Mouse (Mus musculus): ENCODE measurements around the gene Vdac2. TPM values are rescaled to one million over a fixed set of nuclear protein-coding genes. Genes with fewer than 3 reads are reported as not detected.

Gene Vdac2
- polyA plus RNA-seq (2014; fragmentation: Nextera tagmentation; extraction: Ambion mirVana) = 254 and 262 TPM in 2 replicates

GRCm38 (mm10) chr14:21824938-21825337 lies at the start of gene Vdac2:
Vdac2 (plus strand) TSS chr14:21825238.
- WGBS = 85% methylated on average over 2 of the region's 2 CpGs
- Histone ChIP-seq H3K27me3 (ENCODE audit: control insufficient read depth, insufficient read depth, low read length) (no peaks in the 10 kb centered on the region), H3K4me2 (ENCODE audit: low read depth, low read length, severe bottlenecking) (no peak within 1 kb of the TSS), H3K36me3 (ENCODE audit: control insufficient read depth, insufficient read depth, low read length) (no peaks in the 10 kb centered on the region), H3K27ac (ENCODE audit: low read depth, low read length) (no peak within 1 kb of the TSS), H3K4me1 (replicated peaks; ENCODE audit: control insufficient read depth, insufficient read depth, low read length) (no peaks in the 10 kb centered on the region), H3K9me3 (ENCODE audit: control insufficient read depth, low read length) (no peaks in the 10 kb centered on the region), H3K4me3 (ENCODE audit: low read depth, low read length) (no peak within 1 kb of the TSS), H3K9ac (ENCODE audit: low read length) (no peak within 1 kb of the TSS)
- DNase-seq (ENCODE audit: low spot score) (no peak), ATAC-seq (replicated peaks; ENCODE audit: low FRiP score) (no peak)

- no peak overlapping the region for H3K4me3 ChIP-seq (ENCODE audit: low read depth, low read length)
- WGBS = 91% methylated on average over 4 of the region's 4 CpGs
- H3K9me3 ChIP-seq (ENCODE audit: control insufficient read depth, low read length) = no peaks in the 10 kb centered on the region
- H3K4me2 ChIP-seq (ENCODE audit: low read depth, low read length, severe bottlenecking) = no peak overlapping the region
- no peaks in the 10 kb centered on the region for H3K27me3 ChIP-seq (ENCODE audit: control insufficient read depth, insufficient read depth, low read length)
- no peak overlapping the region for H3K9ac ChIP-seq (ENCODE audit: low read length)
- no peak for ATAC-seq (replicated peaks; ENCODE audit: low FRiP score)
- no peak overlapping the region for H3K27ac ChIP-seq (ENCODE audit: low read depth, low read length)
- H3K4me1 ChIP-seq (replicated peaks; ENCODE audit: control insufficient read depth, insufficient read depth, low read length) = no peaks in the 10 kb centered on the region
- no peaks in the 10 kb centered on the region for H3K36me3 ChIP-seq (ENCODE audit: control insufficient read depth, insufficient read depth, low read length)
- no peak for DNase-seq (ENCODE audit: low spot score)
Observed at GRCm38 (mm10) chr14:21776201-21776600, 48.8 kb upstream of the Vdac2 start.

- no peak for DNase-seq (ENCODE audit: low spot score)
- Histone ChIP-seq H3K27me3 (ENCODE audit: control insufficient read depth, insufficient read depth, low read length) (no peaks in the 10 kb centered on the region), H3K27ac (ENCODE audit: low read depth, low read length) (no peak overlapping the region), H3K4me1 (replicated peaks; ENCODE audit: control insufficient read depth, insufficient read depth, low read length) (no peaks in the 10 kb centered on the region), H3K36me3 (ENCODE audit: control insufficient read depth, insufficient read depth, low read length) (no peaks in the 10 kb centered on the region), H3K4me3 (ENCODE audit: low read depth, low read length) (no peak overlapping the region), H3K9me3 (ENCODE audit: control insufficient read depth, low read length) (no peaks in the 10 kb centered on the region), H3K9ac (ENCODE audit: low read length) (no peak overlapping the region), H3K4me2 (ENCODE audit: low read depth, low read length, severe bottlenecking) (no peak overlapping the region)
- 76% methylated on average over 4 of the region's 4 CpGs for WGBS
- ATAC-seq (replicated peaks; ENCODE audit: low FRiP score) = no peak
Observed at GRCm38 (mm10) chr14:21786500-21786899, 38.5 kb upstream of the Vdac2 start.

GRCm38 (mm10) chr14:21787374-21787773 lies 37.7 kb upstream of the Vdac2 start:
- no peak for ATAC-seq (replicated peaks; ENCODE audit: low FRiP score)
- 81% methylated on average over 3 of the region's 3 CpGs for WGBS
- H3K4me1 ChIP-seq (replicated peaks; ENCODE audit: control insufficient read depth, insufficient read depth, low read length) = no peaks in the 10 kb centered on the region
- no peak for DNase-seq (ENCODE audit: low spot score)
- H3K27ac ChIP-seq (ENCODE audit: low read depth, low read length) = no peak overlapping the region
- H3K9ac ChIP-seq (ENCODE audit: low read length) = no peak overlapping the region
- no peaks in the 10 kb centered on the region for H3K9me3 ChIP-seq (ENCODE audit: control insufficient read depth, low read length)
- H3K36me3 ChIP-seq (ENCODE audit: control insufficient read depth, insufficient read depth, low read length) = no peaks in the 10 kb centered on the region
- no peaks in the 10 kb centered on the region for H3K27me3 ChIP-seq (ENCODE audit: control insufficient read depth, insufficient read depth, low read length)
- H3K4me3 ChIP-seq (ENCODE audit: low read depth, low read length) = no peak overlapping the region
- H3K4me2 ChIP-seq (ENCODE audit: low read depth, low read length, severe bottlenecking) = no peak overlapping the region

GRCm38 (mm10) chr14:21788121-21788520 lies 36.9 kb upstream of the Vdac2 start:
- ATAC-seq (replicated peaks; ENCODE audit: low FRiP score) (no peak), DNase-seq (ENCODE audit: low spot score) (no peak)
- H3K4me1 ChIP-seq (replicated peaks; ENCODE audit: control insufficient read depth, insufficient read depth, low read length) = no peaks in the 10 kb centered on the region
- no peak overlapping the region for H3K27ac ChIP-seq (ENCODE audit: low read depth, low read length)
- no peak overlapping the region for H3K4me3 ChIP-seq (ENCODE audit: low read depth, low read length)
- no peaks in the 10 kb centered on the region for H3K9me3 ChIP-seq (ENCODE audit: control insufficient read depth, low read length)
- 93% methylated on average over 5 of the region's 5 CpGs for WGBS
- H3K27me3 ChIP-seq (ENCODE audit: control insufficient read depth, insufficient read depth, low read length) = no peaks in the 10 kb centered on the region
- H3K4me2 ChIP-seq (ENCODE audit: low read depth, low read length, severe bottlenecking) = no peak overlapping the region
- no peaks in the 10 kb centered on the region for H3K36me3 ChIP-seq (ENCODE audit: control insufficient read depth, insufficient read depth, low read length)
- H3K9ac ChIP-seq (ENCODE audit: low read length) = no peak overlapping the region

GRCm38 (mm10) chr14:21790585-21791251 lies 34.3 kb upstream of the Vdac2 start:
- 88% methylated on average over 9 of the region's 9 CpGs for WGBS
- DNase-seq (ENCODE audit: low spot score) = no peak
- peaks cover 4% of the 10 kb centered on the region; the same call in 1 of the 2 replicates for H3K36me3 ChIP-seq (ENCODE audit: control insufficient read depth, insufficient read depth, low read length)
- no peaks in the 10 kb centered on the region for H3K27me3 ChIP-seq (ENCODE audit: control insufficient read depth, insufficient read depth, low read length)
- H3K27ac ChIP-seq (ENCODE audit: low read depth, low read length) = no peak overlapping the region
- no peak overlapping the region for H3K4me3 ChIP-seq (ENCODE audit: low read depth, low read length)
- no peaks in the 10 kb centered on the region for H3K9me3 ChIP-seq (ENCODE audit: control insufficient read depth, low read length)
- no peaks in the 10 kb centered on the region for H3K4me1 ChIP-seq (replicated peaks; ENCODE audit: control insufficient read depth, insufficient read depth, low read length)
- ATAC-seq (replicated peaks; ENCODE audit: low FRiP score) = no peak
- H3K9ac ChIP-seq (ENCODE audit: low read length) = no peak overlapping the region
- H3K4me2 ChIP-seq (ENCODE audit: low read depth, low read length, severe bottlenecking) = no peak overlapping the region

- Histone ChIP-seq H3K4me1 (replicated peaks; ENCODE audit: control insufficient read depth, insufficient read depth, low read length) (no peaks in the 10 kb centered on the region), H3K4me3 (ENCODE audit: low read depth, low read length) (no peak overlapping the region), H3K4me2 (ENCODE audit: low read depth, low read length, severe bottlenecking) (no peak overlapping the region), H3K27ac (ENCODE audit: low read depth, low read length) (no peak overlapping the region), H3K9me3 (ENCODE audit: control insufficient read depth, low read length) (no peaks in the 10 kb centered on the region), H3K27me3 (ENCODE audit: control insufficient read depth, insufficient read depth, low read length) (no peaks in the 10 kb centered on the region), H3K9ac (ENCODE audit: low read length) (no peak overlapping the region), H3K36me3 (ENCODE audit: control insufficient read depth, insufficient read depth, low read length) (peaks cover 4% of the 10 kb centered on the region; the same call in 1 of the 2 replicates)
- DNase-seq (ENCODE audit: low spot score) (no peak), ATAC-seq (replicated peaks; ENCODE audit: low FRiP score) (no peak)
- WGBS = 97% methylated on average over 4 of the region's 4 CpGs
Observed at GRCm38 (mm10) chr14:21791722-21792121, 33.3 kb upstream of the Vdac2 start.

- no peak for ATAC-seq (replicated peaks; ENCODE audit: low FRiP score)
- Histone ChIP-seq H3K9ac (ENCODE audit: low read length) (no peak overlapping the region), H3K4me3 (ENCODE audit: low read depth, low read length) (no peak overlapping the region), H3K4me1 (replicated peaks; ENCODE audit: control insufficient read depth, insufficient read depth, low read length) (no peaks in the 10 kb centered on the region), H3K9me3 (ENCODE audit: control insufficient read depth, low read length) (no peaks in the 10 kb centered on the region), H3K27me3 (ENCODE audit: control insufficient read depth, insufficient read depth, low read length) (no peaks in the 10 kb centered on the region), H3K27ac (ENCODE audit: low read depth, low read length) (no peak overlapping the region), H3K4me2 (ENCODE audit: low read depth, low read length, severe bottlenecking) (no peak overlapping the region), H3K36me3 (ENCODE audit: control insufficient read depth, insufficient read depth, low read length) (peaks cover 4% of the 10 kb centered on the region; the same call in 1 of the 2 replicates)
- 94% methylated on average over 6 of the region's 6 CpGs for WGBS
- no peak for DNase-seq (ENCODE audit: low spot score)
Observed at GRCm38 (mm10) chr14:21792250-21792649, 32.8 kb upstream of the Vdac2 start.

- 96% methylated on average over 4 of the region's 4 CpGs for whole genome bisulfite sequencing
Observed at GRCm38 (mm10) chr14:21800641-21801040, 24.4 kb upstream of the Vdac2 start.

More at GRCm38 (mm10) chr14:21800641-21801040, 24.4 kb upstream of the Vdac2 start:
- no peak overlapping the region for H3K4me2 ChIP-seq (ENCODE audit: low read depth, low read length, severe bottlenecking)
- no peak overlapping the region for H3K4me3 ChIP-seq (ENCODE audit: low read depth, low read length)
- no peak overlapping the region for H3K27ac ChIP-seq (ENCODE audit: low read depth, low read length)
- H3K27me3 ChIP-seq (ENCODE audit: control insufficient read depth, insufficient read depth, low read length) = no peaks in the 10 kb centered on the region
- ATAC-seq (replicated peaks; ENCODE audit: low FRiP score) = no peak
- no peak for DNase-seq (ENCODE audit: low spot score)
- H3K36me3 ChIP-seq (ENCODE audit: control insufficient read depth, insufficient read depth, low read length) = no peaks in the 10 kb centered on the region
- no peak overlapping the region for H3K9ac ChIP-seq (ENCODE audit: low read length)
- no peaks in the 10 kb centered on the region for H3K4me1 ChIP-seq (replicated peaks; ENCODE audit: control insufficient read depth, insufficient read depth, low read length)
- no peaks in the 10 kb centered on the region for H3K9me3 ChIP-seq (ENCODE audit: control insufficient read depth, low read length)
